Mouse (Mus musculus) hindlimb bud, embryonic 11.5 days (tissue): ENCODE measurements around the gene Ush1g.
A peak's percentile ranks its signal among the peaks of the same experiment; 100 is the strongest.

Experiments used
- DNase-seq: peaks from one replicate; pipeline ENCODE4 v3.0.0-alpha.2; 2012; ENCODE audit warnings: low read depth, low spot score; ENCODE audit errors: extremely low spot score

The Ush1g gene

DNA sequence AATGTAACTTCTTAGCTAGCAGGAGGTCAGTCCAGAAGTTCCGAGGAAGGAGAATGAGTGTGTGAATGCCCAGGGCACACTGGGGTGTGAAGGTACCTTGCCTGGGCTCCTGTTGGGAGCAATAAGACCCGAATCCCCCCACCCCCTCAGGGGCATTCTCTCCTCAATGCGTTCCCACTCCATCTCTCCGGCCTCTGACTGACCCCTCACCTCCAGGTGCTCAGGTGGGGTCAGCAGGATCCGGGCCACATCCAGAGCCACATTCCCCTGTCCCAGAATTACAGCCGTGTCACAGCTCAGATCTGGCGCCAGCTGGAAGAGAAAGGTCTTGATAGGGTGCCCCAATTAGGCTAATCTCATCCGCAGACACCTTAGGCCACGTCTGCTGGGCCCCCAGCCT lies 50.8 kb downstream of the Ush1g start:
- DNase-seq = no peak

GRCm38 (mm10) chr11:115270148-115270861 lies 51.5 kb downstream of the Ush1g start:
- DNase-seq = peak; percentile 50

DNA sequence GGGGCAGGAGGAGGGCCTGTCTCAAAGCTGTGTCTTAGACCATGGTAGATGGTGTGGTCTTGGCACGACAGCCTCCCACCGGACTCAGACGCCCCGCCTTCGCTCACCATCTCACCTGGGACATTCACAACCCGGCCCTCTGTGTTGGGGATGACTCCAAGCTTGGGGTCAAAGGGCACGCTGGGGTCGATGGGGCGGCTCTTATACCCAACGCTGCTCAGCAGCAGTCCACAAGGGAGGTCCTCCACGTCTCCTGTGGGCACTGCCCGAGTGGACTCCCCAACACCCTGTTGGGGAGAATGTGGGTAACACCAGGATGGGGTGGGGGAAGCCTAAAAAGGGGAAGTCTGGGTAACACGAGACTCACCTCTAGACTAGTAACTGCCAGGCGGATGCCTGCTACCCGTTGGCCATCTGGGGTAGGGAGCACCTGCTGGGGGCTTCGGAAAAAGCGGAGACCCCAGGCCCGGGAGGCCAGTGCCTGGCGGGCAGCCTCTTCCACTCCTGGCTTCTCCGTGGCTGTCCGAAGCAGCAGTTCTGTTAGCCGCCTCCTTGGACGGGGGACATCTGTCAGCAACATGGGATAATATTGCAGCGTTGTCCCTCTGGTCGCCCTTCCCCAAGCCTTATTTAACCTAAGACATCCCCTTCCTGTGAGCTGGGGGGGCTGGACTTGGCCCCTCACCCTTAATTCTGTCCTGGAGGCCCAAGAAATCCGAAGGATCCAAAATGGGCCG lies 52.3 kb downstream of the Ush1g start:
- DNase-seq = no peak

- DNase-seq = no peak
Measured at GRCm38 (mm10) chr11:115267958-115268357, 53.9 kb downstream of the Ush1g start.

DNA sequence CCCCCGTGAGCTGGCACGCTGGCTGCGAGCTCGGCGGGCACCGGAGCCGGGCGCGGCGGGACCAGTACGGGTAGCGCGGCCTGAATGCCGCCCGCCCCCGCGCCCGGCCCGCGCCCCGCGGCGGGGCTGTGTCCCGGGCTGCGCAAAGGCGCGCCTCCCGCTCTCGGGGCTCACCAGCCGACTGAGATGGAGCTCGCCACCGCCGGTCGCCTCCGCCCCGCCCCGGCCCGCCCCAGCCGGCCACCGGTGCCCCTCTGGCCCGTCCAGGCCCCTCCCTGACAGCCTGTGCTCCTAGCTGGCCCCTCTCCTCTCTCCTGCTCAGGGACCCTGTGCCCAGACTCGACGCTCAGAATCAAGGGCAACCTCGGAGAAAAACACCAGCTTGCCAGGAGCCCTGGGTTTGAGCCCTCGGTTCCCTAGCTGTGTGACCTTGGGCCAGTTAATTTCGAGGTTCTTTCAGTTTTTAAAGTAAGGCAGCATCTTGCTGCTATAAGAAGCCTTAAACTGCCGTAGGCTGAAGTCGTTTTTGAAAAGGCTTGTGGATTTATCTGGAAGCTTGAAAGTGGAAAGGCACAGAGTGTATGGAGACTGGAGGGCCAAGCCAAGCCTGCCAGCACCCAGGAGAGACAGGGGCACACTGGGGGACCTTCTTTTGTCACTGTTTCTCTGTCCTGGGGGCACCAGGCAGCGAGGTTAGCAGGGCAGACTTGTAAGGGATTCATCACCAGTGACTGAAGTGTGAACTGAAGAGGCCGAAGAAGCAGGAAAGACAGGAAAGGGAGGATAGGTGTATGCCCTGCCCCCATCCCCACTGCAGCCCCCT lies 54.6 kb downstream of the Ush1g start, which contains the start of gene Grin2c:
Gene Grin2c, minus strand, starts transcription at position 183 of the 823 bp plus-strand sequence.
- DNase-seq = no peak

GRCm38 (mm10) chr11:115266400-115266778 lies 55.5 kb downstream of the Ush1g start:
- DNase-seq = no peak

- DNase-seq = no peak
Measured at GRCm38 (mm10) chr11:115265771-115266399, 56.0 kb downstream of the Ush1g start.
